Mouse (Mus musculus) thymus, adult 2 months (tissue): ENCODE measurements at regions not wholly inside any gene's neighbourhood (a gene's known extent, or its start where the extent isn't known, plus 50 kb on each side); places are given as distances from the start of the nearest gene placed in this dataset.

Experiments
- CTCF ChIP-seq: fragments of 200-500 bp; IDR thresholded peaks from 2 replicates; pipeline ENCODE4 v1.5.1; 2012; ENCODE audit warnings: mild to moderate bottlenecking, control low read depth, low read length, moderate library complexity, borderline replicate concordance; ENCODE audit not compliant: control insufficient read depth, poor library complexity, insufficient read depth; ENCODE audit errors: extremely low read depth
- POLR2A ChIP-seq: fragments of 200-500 bp; IDR thresholded peaks from 2 replicates; pipeline ENCODE4 v1.6.1; 2012; ENCODE audit warnings: mild to moderate bottlenecking, low read length, control low read depth, moderate library complexity; ENCODE audit not compliant: control insufficient read depth, poor library complexity, insufficient read depth; ENCODE audit errors: extremely low read depth

DNA sequence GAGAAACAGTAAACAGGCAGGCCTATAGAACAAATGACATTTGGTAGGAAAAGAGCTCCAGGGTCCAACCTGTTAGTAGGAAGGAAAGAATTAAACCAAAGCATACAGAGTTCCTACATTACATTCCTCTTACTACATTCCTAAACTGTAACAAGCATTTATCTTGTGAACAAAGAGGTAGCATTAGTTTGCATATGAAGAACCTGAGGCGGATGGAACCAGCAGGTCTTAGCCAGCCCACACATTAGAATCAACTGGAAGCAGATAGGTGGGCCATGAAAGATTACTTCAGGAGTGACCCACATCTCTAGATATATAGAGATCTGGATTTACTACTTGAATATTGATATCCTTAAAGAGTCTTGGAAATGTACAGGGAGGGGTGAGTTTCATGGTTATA is 238.8 kb downstream of the Klf5 start:
- no peak for TF ChIP-seq CTCF
- TF ChIP-seq POLR2A, result no peak
